Mouse (Mus musculus) c-Kit-positive CD71-negative TER-119-negative erythroid progenitor cells, embryonic 14.5 days (primary cell): ENCODE results near the gene Drd5.

Experiments used
- DNase-seq: peaks from one replicate; pipeline ENCODE4 v3.0.0-alpha.2; 2013; ENCODE audit warnings: low read depth

Gene Drd5

GRCm38 (mm10) chr5:38350351-38350929, 31.3 kb downstream of the Drd5 start:
- no peak for DNase-seq

DNA sequence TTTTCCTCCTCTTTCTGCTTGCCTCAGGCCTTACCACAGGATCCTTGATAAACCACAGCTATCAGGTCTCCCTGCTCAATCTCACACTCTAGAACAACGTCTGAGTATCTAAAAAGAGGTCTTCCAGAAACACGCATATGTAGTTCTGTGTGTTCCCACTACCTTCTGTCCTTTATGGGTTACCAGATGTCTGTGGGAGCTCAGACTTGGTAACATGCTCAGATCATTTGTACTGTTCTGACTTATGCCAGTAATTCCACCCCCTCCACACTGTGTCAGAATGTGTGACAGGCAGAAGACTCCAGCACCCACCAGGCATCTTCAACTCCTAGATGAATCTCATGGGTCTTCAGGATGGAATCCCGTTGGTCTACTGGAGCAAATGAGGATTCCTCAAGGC, 37.8 kb downstream of the Drd5 start:
- no peak for DNase-seq

DNA sequence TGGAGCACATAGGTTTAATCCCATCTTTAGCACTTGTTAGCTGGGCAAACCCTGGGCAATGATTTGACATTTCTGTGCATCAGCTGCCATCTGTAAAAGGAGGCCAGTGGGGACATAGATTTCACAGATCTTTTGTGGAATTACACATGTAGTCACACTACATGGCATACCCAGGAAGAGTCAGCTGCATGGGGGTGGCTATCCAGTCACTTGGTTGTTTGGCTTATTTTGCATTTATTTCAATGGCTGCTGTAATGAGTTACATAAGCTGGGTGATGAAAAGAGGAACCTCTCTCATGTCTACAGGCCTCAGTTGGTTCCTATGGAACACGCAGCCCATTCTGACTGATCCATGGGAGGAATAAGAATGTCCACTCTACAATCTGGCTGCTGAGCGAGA, 40.5 kb downstream of the Drd5 start:
- DNase-seq = no peak

DNA sequence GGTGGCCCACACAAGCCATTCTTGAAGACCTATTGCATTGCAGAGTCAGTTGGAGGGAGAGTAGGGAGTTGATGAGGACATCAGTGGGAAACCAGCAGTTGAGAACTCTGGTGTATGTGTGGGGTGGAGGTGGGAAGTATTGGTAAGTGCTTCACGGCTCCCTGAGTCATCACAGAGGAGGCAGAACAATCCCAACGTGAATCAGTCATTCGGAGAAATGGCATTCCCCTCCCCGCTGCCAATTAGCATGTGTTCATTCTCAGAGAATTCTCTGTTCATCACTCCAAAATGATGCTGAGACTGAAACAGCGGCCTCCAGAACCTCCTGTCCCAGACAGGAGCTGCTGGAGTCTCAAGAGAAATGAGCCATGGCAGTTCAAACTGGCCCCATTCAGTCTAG, 45.2 kb downstream of the Drd5 start:
- no peak for DNase-seq

DNA sequence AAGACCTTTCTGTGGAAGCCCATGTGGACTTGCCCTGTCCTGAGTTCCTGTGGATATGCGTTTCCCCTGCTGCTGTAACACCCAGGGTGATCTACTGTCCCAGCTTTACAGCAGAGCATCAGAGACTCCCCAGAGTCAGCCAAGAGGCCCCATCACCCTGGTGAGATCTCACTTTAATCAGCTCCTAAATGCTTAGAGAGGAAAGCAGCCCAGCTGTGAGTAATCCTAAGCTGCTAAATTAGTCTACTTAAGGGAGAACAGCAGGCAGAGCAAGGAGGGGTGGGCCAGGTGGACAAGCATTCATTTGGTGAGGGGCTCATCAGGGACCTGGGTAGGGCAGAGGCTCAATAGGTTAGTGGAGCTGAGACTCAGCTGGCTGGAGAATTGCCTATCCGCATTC, 46.4 kb downstream of the Drd5 start:
- no peak for DNase-seq

DNA sequence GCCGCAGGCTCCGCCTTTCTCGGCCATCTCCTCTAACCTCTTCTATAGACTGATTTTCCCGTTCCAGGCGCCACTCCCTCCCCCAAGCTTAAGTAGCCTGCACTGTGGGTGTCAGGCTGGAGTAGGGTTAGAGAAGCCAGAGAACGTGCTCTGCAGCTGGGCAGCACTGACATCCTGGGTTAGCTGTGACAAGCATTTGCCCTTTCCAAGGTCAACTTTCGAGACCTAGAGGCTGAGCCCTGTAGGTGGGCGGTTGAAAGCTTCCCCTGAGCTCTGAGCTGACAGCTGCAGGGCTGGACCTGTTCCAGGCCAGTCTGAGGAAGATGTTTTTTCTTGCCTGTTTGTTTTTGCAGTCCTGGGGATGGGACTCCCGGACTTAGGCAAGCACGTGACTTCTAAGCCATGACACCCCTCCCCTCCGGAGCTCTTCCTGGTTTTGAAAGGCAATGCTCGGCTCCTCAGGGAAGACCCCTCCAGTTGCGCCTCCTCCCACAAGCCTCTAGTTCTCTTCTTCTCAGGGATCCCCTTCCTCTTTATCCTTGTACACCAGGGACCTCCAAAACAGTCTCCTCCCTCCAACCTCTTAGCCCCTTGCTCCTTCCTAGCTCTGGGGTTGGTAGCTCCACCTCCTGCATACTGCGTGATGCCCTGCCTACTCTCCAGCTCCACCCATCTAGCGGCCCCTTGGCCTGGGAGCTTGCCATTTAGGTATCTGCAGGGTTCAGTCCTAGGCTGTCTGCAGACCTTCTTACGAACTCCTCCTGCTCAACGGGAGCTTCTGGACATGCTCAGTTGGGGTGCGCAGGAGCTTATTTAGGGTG, 47.7 kb downstream of the Drd5 start:
- DNase-seq = no peak

DNA sequence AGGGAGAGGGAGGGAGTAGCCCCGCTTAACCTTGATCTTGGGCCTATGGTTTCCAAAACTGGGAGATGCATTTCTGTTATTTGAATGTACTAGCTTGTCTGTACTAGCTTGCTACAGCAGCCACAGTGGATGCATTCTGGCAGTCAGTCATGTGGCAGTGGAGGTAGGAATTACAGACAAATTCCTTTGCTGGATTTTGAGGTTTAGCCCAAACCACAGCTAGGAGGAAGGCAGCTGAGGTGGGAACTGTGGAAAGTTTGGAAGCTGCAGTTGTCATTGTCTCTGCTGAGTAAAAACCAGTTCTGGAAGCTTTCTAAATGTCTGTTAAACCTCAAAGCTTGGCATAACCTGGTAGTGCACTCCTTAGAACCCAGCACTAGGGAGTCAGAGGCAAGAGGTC, 52.1 kb downstream of the Drd5 start:
- no peak for DNase-seq
